Mouse (Mus musculus) kidney, adult 9 months (tissue): ENCODE results near the gene Gm38100.

ENCODE experiments used
- DNase-seq: peaks from one replicate; pipeline ENCODE4 v3.0.0; 2022

The Gm38100 gene

GRCm38 (mm10) chr1:175970710-175971109 lies 50.6 kb downstream of the Gm38100 start:
- DNase-seq = no peak
